Mouse (Mus musculus) adrenal gland, adult 2 months (tissue): ENCODE results near the gene Dcaf11. TPM values are rescaled to one million over a fixed set of nuclear protein-coding genes. Genes with fewer than 3 reads are reported as not detected.

Source experiments
- DNase-seq: peaks from one replicate; pipeline ENCODE4 v3.0.0; 2021
- long read RNA-seq: library from polyadenylated mRNA; stranded (forward); transcript quantifications from one replicate; pipeline ENCODE4 v2.0.0, GENCODE M21; 2021
- polyA plus RNA-seq: library from polyadenylated mRNA; depleted of rRNA; stranded (reverse); fragments of >200 nt; gene quantifications from 2 replicates; pipeline ENCODE4 v1.2.3, GENCODE M21; 2012; rRNA removed
- total RNA-seq, 2 experiments: library from RNA; stranded (reverse); gene quantifications; 2 replicates each; pipeline ENCODE4 v1.2.3; 2021

The Dcaf11 gene
- total RNA-seq (100 to 1,000 TPM; 102 to 157 TPM), polyA plus RNA-seq (107 and 139 TPM in 2 replicates)
- long read RNA-seq, transcript Dcaf11-206 (14 exons, 2,660 nt): minor isoform, 19 of 116 reads
- long read RNA-seq, transcript Dcaf11-202 (15 exons, 2,538 nt): major isoform, 23 of 116 reads
- long read RNA-seq, transcript Dcaf11-201 (15 exons, 2,601 nt): minor isoform, 6 of 116 reads
- long read RNA-seq, partial matches to known transcripts: 13 of 116 reads
- long read RNA-seq, other reads (novel, unspliced or antisense): 49 of 116 reads

- DNase-seq: peak; percentile 94
These were observed at the start of gene Dcaf11 for GRCm38 (mm10) chr14:55559799-55560201. Gene Dcaf11 (plus strand): TSS chr14:55560006.

- no peak for DNase-seq
These were observed 49.6 kb upstream of the Dcaf11 start, which contains the start of gene Cpne6 for GRCm38 (mm10) chr14:55510125-55510731. Gene Cpne6 (plus strand): TSS chr14:55510445.

- no peak for DNase-seq
These were observed 48.8 kb upstream of the Dcaf11 start for GRCm38 (mm10) chr14:55511037-55511436.

GRCm38 (mm10) chr14:55513927-55514326 is 45.9 kb upstream of the Dcaf11 start:
- no peak for DNase-seq

DNA sequence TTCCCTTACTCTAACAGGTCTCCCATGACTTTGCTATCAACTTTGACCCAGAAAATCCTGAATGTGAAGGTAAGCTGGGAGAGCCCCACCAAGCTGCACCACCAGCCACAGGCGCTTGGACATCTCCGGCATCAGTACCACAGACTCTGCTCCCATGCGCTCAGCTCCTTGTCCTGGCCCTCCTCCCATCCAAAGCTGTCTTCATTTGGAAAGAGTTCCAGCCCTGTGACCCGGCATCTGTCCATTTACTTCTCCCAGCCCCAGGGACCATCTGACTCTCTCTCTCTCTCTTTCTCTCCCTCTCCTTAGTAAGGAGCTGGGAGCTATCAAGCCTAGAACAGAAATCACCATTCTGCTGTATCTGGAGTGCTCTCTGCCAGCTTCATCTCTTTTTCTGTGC is 44.0 kb upstream of the Dcaf11 start:
- no peak for DNase-seq

GRCm38 (mm10) chr14:55518897-55519296 is 40.9 kb upstream of the Dcaf11 start:
- no peak for DNase-seq

DNA sequence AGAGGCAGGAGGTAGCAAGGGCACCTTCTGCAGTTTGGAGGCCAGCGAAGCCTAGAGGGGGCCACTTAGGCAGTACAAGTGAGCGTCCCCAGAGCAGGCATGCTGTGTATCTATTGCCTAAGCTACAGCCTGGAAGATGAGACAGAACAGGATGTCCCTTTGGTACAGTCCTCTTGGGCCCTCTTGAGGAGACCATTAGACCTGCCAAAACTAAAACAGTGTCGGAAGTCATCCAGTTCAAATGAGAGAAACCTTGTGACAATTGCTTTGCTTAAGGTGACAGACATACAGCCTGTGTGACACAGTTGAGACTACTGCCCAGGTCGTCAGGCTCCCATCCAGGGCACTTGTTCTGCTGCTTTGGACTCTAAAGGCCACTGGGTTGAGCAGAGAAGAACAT is 40.2 kb upstream of the Dcaf11 start:
- DNase-seq: no peak

- DNase-seq: peak; percentile 37
These were observed 39.1 kb upstream of the Dcaf11 start for GRCm38 (mm10) chr14:55520451-55521361.

DNA sequence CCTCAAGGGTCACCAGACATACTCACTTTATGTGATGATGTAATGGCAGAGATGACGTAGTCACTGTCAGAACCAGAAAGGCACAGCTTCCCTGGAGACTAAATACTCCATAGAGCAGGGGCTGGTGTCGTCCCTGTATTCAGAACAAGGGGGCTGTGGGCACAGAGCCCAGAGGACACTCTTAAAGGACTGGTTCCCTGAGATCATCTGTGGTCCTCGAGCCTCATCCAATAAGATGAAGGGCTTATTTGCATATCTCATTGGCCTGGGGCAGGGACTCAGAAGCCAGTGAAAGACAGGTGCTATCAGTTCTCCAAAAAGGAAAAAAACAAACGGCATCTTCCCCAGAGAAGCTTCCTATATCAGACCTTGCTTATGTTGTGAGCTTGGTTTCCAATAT is 35.7 kb upstream of the Dcaf11 start:
- no peak for DNase-seq

GRCm38 (mm10) chr14:55524785-55525184 is 35.0 kb upstream of the Dcaf11 start, which contains the start of gene Nrl:
Gene Nrl (minus strand): TSS chr14:55524981.
- no peak for DNase-seq

DNA sequence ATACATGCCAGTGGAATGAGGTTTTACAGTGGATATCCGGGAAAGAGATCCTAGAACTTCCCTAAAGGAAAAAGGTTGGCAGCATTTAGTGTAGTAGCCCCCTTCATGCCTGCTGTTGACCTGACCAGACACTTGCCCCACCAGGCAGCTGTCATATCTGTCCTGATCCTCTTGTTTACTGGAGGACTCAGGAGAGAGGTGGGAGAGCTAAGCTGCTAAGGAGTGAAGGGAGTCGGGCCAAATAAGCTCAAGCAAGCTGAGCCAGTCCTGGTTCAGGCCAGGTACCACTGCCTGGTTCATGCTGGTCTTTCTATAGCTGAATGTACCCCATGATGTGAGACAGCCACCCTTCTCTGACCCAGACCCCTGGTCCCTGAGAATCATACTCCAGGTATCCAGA is 33.1 kb upstream of the Dcaf11 start:
- DNase-seq: no peak

GRCm38 (mm10) chr14:55527940-55528339 is 31.9 kb upstream of the Dcaf11 start:
- no peak for DNase-seq

DNA sequence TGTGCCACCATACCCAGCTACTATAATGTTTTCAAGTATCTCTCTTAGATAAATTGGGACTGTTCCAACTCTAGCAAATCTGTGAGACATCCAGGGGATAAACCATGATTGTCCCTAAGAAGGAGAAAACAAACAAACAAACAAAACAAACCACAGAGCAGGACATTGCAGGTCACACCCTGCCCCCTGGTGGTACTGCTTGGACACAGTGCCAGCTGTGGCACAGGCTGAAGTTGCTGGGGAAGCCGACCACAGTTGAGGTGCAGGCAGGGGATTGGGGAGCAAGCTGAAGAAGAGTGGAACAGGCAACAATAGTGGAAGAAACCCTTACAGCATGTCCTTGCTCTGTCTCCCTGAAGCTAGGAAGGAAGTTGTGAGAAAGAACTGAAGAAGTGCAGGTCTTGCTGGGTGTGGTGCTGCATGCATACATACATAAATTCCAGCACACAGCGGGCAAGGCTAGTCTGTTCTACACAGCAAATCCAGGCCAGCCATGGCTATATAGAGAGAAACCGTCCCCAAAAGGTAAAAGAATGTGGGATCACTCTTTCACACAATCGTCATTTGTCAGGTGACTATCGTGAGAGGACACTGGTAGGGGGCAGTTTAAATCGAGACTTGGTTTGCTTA is 23.6 kb upstream of the Dcaf11 start:
- DNase-seq: peak; percentile 50

DNA sequence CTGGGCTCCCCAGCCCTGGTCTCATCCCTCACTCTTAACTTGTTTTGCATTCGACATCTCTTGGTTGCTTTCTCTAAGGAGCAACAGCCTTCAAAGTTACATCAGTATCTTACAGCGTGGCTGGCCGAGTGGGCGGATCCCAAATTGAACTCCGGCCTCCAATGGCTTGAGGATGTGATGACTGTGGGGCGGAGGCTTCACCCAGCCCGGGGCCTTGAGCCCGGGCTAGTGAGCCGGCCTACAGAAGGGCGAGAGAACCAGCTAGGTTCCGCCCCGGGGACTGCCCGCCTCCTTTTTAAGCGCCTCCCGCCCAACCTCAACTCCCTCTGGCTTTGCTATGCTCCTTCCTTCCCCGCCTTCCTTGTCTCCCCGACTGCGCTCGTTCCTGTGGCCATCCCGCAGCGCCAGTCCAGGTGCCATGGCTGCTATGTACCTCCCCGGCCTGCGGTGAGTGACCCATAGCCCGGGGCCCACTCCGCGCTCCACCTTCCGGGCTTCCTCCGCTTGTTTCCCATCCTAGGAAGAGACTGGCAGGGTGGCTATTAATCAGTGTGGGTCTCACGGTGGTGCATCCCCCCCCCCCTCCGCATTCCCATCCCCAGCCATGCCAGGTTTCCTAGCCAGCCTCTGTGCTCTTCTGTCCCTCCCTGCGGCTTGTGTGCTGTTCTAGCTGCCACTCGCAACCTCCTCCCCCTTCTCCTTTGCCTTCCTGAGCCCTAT is 19.6 kb upstream of the Dcaf11 start, which contains the start of gene Pck2:
Pck2 (plus strand) TSS at position 200 of the 720 bp plus-strand sequence.
- peak; percentile 96 for DNase-seq

DNA sequence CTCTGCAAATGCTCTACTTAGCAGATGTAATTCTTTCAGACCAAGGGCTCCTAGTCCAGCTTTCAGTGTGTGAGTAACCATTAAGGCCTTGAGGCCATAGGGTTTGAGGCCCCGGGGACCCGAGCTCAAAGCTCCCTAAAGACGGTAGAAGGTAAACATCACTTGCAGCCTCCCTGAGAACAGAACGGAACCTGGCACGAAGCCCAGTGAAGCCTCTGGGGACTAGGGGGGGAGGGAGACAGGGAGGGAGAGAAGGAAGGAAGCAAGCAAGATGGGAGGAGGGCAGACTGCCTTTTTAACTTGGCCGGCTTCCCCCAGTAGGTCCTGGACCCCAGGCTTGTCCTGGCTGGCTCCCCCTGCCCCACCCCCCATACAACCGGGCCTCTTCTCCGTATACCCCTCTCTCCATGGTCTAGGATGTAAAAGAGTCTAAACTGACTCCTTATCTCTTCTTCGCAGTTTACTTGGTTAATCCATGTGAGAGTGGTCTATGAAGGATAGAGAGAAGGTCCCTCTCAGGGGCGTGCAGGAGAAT is 19.0 kb upstream of the Dcaf11 start:
- DNase-seq: peak; percentile 84

DNA sequence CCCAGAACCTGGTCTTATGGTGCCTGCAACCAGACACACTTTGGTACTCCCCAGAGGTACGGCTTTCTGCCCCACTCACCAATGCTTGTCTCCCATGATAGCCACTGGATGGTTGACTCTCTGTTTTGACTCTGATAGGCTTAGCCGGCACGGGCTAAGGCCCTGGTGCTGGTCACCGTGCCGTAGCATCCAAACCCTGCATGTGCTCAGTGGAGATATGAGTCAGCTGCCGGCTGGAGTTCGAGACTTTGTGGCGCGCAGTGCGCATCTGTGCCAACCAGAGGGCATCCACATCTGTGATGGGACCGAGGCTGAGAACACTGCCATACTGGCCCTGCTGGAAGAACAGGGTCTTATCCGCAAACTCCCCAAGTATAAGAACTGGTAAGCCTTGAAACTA is 17.5 kb upstream of the Dcaf11 start:
- no peak for DNase-seq

DNA sequence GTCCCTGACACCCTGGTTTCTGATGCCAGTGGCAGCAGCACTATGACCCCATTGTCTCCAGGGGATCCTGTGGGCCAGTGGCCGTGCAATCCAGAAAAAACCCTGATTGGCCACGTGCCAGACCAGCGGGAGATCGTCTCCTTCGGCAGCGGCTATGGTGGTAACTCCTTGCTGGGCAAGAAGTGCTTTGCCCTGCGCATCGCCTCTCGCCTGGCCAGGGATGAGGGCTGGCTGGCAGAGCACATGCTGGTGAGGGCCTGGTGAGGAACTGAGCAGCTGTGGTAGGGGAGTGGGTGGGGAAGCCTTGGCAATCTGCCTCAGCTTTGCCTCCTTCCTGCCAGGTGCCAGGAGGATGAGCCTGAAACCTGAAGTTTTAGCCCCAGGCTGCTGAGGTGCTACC is 15.5 kb upstream of the Dcaf11 start:
- DNase-seq: no peak

GRCm38 (mm10) chr14:55550191-55550590 is 9.6 kb upstream of the Dcaf11 start:
- DNase-seq: no peak

DNA sequence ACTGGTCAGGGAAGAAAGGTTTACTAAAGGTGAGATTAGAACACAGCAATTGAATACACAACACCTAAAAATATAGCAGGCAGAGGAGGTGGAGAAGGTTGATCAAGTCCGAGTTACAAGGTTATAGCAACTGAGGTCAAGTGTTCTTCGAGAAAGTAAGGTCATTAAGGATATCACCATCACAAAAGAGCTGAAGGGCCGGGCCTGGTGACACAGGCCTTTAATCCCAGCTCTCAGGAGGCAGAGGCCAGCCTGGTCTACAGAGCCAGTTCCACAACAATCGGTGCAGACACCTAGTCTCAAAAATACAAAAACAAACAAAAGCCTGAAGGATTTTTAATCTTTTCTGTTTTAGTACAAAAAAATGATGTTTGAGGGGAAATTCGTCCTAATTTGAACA is 8.5 kb upstream of the Dcaf11 start:
- DNase-seq: no peak

DNA sequence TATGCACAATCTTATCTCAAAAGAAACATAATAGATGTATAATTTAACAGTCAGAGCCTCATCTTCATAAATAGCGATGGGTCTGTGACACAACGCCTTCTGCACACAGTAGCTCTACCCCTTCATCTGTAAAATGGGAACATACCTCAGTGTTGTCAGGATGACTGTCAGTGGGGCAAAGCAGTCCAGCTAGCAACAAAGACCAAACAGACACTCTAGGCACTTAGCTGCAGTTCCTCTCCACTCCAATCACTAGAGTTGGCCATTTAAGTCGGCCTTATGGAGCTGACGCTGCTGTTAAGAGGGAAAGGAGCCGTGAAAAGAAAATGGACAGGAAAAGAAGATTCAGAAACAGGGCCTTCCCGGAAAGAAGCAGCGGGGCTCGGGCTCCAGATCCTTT is 8.0 kb upstream of the Dcaf11 start:
- DNase-seq: no peak

- DNase-seq: no peak
These were observed 5.2 kb upstream of the Dcaf11 start for GRCm38 (mm10) chr14:55554635-55555034.
